Mouse (Mus musculus) brain, embryonic 14.5 days (tissue): ENCODE data around the gene Fam177a.
"Not testable (repeated sequence)": the region's sequence is repeated elsewhere in the genome, so short reads cannot be mapped to it uniquely, and the experiment has no call there.

Experiments
- CTCF ChIP-seq: fragments of 200-500 bp; IDR thresholded peaks from 2 replicates; pipeline ENCODE4 v1.5.1; 2012; ENCODE audit warnings: inconsistent platforms, mild to moderate bottlenecking, moderate library complexity, borderline replicate concordance; ENCODE audit not compliant: insufficient read depth, insufficient read length; ENCODE audit errors: extremely low read depth
- POLR2A ChIP-seq: fragments of 200-500 bp; IDR thresholded peaks from 2 replicates; pipeline ENCODE4 v1.6.1; 2012; ENCODE audit warnings: mild to moderate bottlenecking, inconsistent platforms, borderline replicate concordance; ENCODE audit not compliant: poor library complexity, insufficient read depth, insufficient read length, severe bottlenecking; ENCODE audit errors: extremely low read depth

DNA sequence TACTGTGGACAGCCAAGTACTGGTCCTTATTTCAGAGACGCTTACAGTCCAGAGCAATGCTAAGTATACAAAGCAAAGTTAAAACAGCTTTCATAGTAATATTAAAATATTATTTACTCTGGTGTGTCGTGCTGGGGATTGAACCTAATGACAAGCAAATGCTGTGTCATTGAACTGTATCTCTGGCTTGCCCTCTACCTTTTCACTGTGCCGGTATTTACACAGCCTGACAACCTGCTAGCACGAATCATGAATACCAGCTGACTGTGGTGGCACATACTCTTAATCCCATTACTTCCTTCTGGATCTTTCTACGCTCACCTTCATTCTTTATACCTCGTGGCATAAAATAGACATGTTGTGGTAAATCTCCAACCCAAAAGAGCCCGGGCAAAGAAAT lies 32.1 kb upstream of the Fam177a start:
- TF ChIP-seq POLR2A, CTCF: not testable (repeated sequence)
